Mouse (Mus musculus): ENCODE data around the gene Emcn.

GRCm38 (mm10) chr3:137479761-137480339 lies 139.0 kb downstream of the Emcn start:
- no peak for TF ChIP-seq POLR2A (IDR thresholded peaks at IDR 0.05; ENCODE audit: borderline replicate concordance, extremely low read depth, low read depth, low read length)
- no peak for TF ChIP-seq CTCF (IDR thresholded peaks at IDR 0.05; ENCODE audit: insufficient read depth, low read length)

Data from lung, adult 2 months (tissue).